Comparison of ENCODE assay signal across 12 mouse cellular contexts in genomic region chr4:139115721-139116120, GRCm38 (mm10). TPM values are rescaled to one million over a fixed set of nuclear protein-coding genes. Genes with fewer than 3 reads are reported as not detected.
DNase-seq lines count a peak whose midpoint lies in the region; TF ChIP-seq lines count a peak whose summit lies in the region.
"Had no signal": no experiment of that assay in that cellular context is flagged by ENCODE, and none has a peak within 500 bp of the region (broad histone marks: within the 10 kb centered on the region; RNA-seq: fewer than 3 reads in every experiment).

No protein-coding gene starts in this region.

- intact Hi-C loops in left cerebral cortex, adult 2 months (cut with DNase I) = no loop called here
- intact Hi-C loops in left cerebral cortex, postnatal 36 days (cut with DNase I) = no loop called here

- peak; percentile 33 for DNase-seq in embryo, embryonic 10.5 days (ENCODE audit: low spot score)
- no peak for DNase-seq in embryo, embryonic 11 days
- DNase-seq in left cerebral cortex, adult 2 months (ENCODE audit: extremely low spot score in 1 of 2, low spot score in 2 of 2) = no peak
- DNase-seq in left cerebral cortex, adult 18-20 months (ENCODE audit: low spot score in 2 of 2) = no peak
- peak; percentile 48 to 50 for DNase-seq in B cell, adult 2 months
- DNase-seq in brain, embryonic 14.5 days (ENCODE audit: low read depth) = no peak
- DNase-seq in cerebellum, adult 9-10 months = no peak
- no peak for DNase-seq in left cerebral cortex, postnatal 36 days (ENCODE audit: low spot score in 2 of 2)
- DNase-seq: cerebellum, adult 9-11 months had no signal

- H3K27ac ChIP-seq in left cerebral cortex, adult 2 months = no peak overlapping the region
- H3K27ac ChIP-seq: hindbrain, embryonic 13.5 days had no signal

- no peak overlapping the region for H3K4me3 ChIP-seq in left cerebral cortex, adult 2 months
- H3K4me3 ChIP-seq: hindbrain, embryonic 13.5 days; liver, embryonic 15.5 days had no signal

- TF ChIP-seq POLR2A in brain, embryonic 14.5 days (IDR thresholded peaks at IDR 0.05; ENCODE audit: borderline replicate concordance, extremely low read depth, insufficient read depth, insufficient read length, poor library complexity, severe bottlenecking) = no peak

- peak; percentile 17; the same call in 1 of the 2 replicates for TF ChIP-seq CTCF in left cerebral cortex, adult 2 months (IDR thresholded peaks at IDR 0.05)
- peak; percentile 36; the same call in 1 of the 2 replicates for TF ChIP-seq CTCF in brain, embryonic 14.5 days (IDR thresholded peaks at IDR 0.05; ENCODE audit: borderline replicate concordance, extremely low read depth, insufficient read depth, insufficient read length)

RNA-seq across cellular contexts. Expression of gene Minos1, which starts 15.2 kb away (rescaled TPM):
- total RNA-seq in left cerebral cortex, adult 2 months (2021) = 100 to 1,000 TPM; 197 TPM
- total RNA-seq in left cerebral cortex, adult 18-20 months (2021) = 100 to 1,000 TPM; 198 to 207 TPM
- 115 and 144 TPM in 2 replicates for polyA plus RNA-seq in brain, embryonic 14.5 days (2012; rRNA removed)
- 100 to 1,000 TPM; 196 to 197 TPM for total RNA-seq in left cerebral cortex, postnatal 36 days (2021)

RNA-seq across cellular contexts. Expression of gene Nbl1, which starts 22.9 kb away (rescaled TPM):
- 10 to 100 TPM; 62.4 to 84.3 TPM for total RNA-seq in left cerebral cortex, adult 2 months (2021)
- total RNA-seq in left cerebral cortex, adult 18-20 months (2021) = 10 to 100 TPM; 62.6 to 66.6 TPM
- polyA plus RNA-seq in brain, embryonic 14.5 days (2012; rRNA removed) = 33.8 and 35.8 TPM in 2 replicates
- total RNA-seq in left cerebral cortex, postnatal 36 days (2021) = 10 to 100 TPM; 73.0 to 76.2 TPM

RNA-seq across cellular contexts. Expression of gene Htr6, which starts 40.4 kb away (rescaled TPM):
- 1 to 10 TPM; 5.9 to 6.9 TPM for total RNA-seq in left cerebral cortex, adult 2 months (2021)
- 1 to 10 TPM; 5.7 to 7.6 TPM for total RNA-seq in left cerebral cortex, adult 18-20 months (2021)
- polyA plus RNA-seq in brain, embryonic 14.5 days (2012; rRNA removed) = 1.8 and 2.0 TPM in 2 replicates
- total RNA-seq in left cerebral cortex, postnatal 36 days (2021) = 1 to 10 TPM; 6.6 to 8.5 TPM
- total RNA-seq: gastrocnemius, postnatal 4 days had no signal
- polyA plus RNA-seq: liver, embryonic 15.5 days had no signal

Comparison
In these comparisons a context has a peak if more than half of its experiments do, and no peak if none do; other contexts are left out.
1. DNase-seq: peak in embryo, embryonic 10.5 days (single experiment) and B cell, adult 2 months (2 of 2); none in embryo, embryonic 11 days (single experiment), left cerebral cortex, adult 2 months (0 of 2), left cerebral cortex, adult 18-20 months (0 of 2), brain, embryonic 14.5 days (single experiment), cerebellum, adult 9-10 months (single experiment) and left cerebral cortex, postnatal 36 days (0 of 2).